Mouse (Mus musculus): Measurements from ENCODE around the gene Uvrag. TPM values are rescaled to one million over a fixed set of nuclear protein-coding genes. Genes with fewer than 3 reads are reported as not detected.

The Uvrag gene
- total RNA-seq (2023): 91.2 and 126 TPM in 2 replicates

GRCm38 (mm10) chr7:99140984-99141918, at the start of gene Uvrag:
Gene Uvrag, minus strand, starts transcription at chr7:99141141.

GRCm38 (mm10) chr7:99182432-99183172, 41.7 kb upstream of the Uvrag start, which contains the start of gene Dgat2:
Gene Dgat2, minus strand, starts transcription at chr7:99182719.

Other genes with a start within 250 kb of the Uvrag start
- 76.0 and 92.3 TPM in 2 replicates for gene Dgat2, start 41.6 kb upstream of the Uvrag start, total RNA-seq (2023)
- gene Mogat2, start 97.5 kb upstream of the Uvrag start, total RNA-seq (2023): 12.1 and 13.9 TPM in 2 replicates
- gene Map6, start 126.3 kb upstream of the Uvrag start, total RNA-seq (2023): 3.2 and 3.8 TPM in 2 replicates
- gene Serpinh1, start 212.1 kb upstream of the Uvrag start, total RNA-seq (2023): 2.8 and 3.5 TPM in 2 replicates
- 1.1 and 1.2 TPM in 2 replicates for gene Gdpd5, start 240.3 kb upstream of the Uvrag start, total RNA-seq (2023)